Mouse (Mus musculus) liver, embryonic 16.5 days (tissue): ENCODE data around the gene Bglap. TPM values are rescaled to one million over a fixed set of nuclear protein-coding genes. Genes with fewer than 3 reads are reported as not detected.

Experiments used
- ATAC-seq: fragments of 200-750 bp; cut with Nextera tagmentation; 2 replicates; pipeline ENCODE4 v1.8.0; 2017; ENCODE audit warnings: low read depth, mild to moderate bottlenecking, moderate number of reproducible peaks, moderate library complexity
- H3K27ac ChIP-seq: fragments of 300-500 bp; sonication (generic); 2 replicates; pipeline ENCODE4 v1.5.1; 2014; ENCODE audit warnings: mild to moderate bottlenecking, low read length
- H3K27me3 ChIP-seq: fragments of 300-500 bp; sonication (generic); 2 replicates; pipeline ENCODE4 v1.6.1; 2014; ENCODE audit warnings: low read depth, low read length, mixed read lengths; ENCODE audit not compliant: control insufficient read depth, insufficient read depth
- H3K36me3 ChIP-seq: fragments of 300-500 bp; sonication (generic); 2 replicates; pipeline ENCODE4 v1.6.1; 2014; ENCODE audit warnings: mild to moderate bottlenecking; ENCODE audit not compliant: control insufficient read depth, insufficient read depth
- H3K4me1 ChIP-seq: fragments of 300-500 bp; sonication (generic); 2 replicates; pipeline ENCODE4 v1.6.1; 2014; ENCODE audit warnings: low read depth, low read length, mixed read lengths; ENCODE audit not compliant: control insufficient read depth
- H3K4me2 ChIP-seq: fragments of 300-500 bp; sonication (generic); 2 replicates; pipeline ENCODE4 v1.6.1; 2014; ENCODE audit warnings: low read depth, low read length, mixed read lengths
- H3K4me3 ChIP-seq: fragments of 300-500 bp; sonication (generic); 2 replicates; pipeline ENCODE4 v1.5.1; 2014; ENCODE audit warnings: low read depth, mild to moderate bottlenecking, low read length
- H3K9ac ChIP-seq: fragments of 300-500 bp; sonication (generic); 2 replicates; pipeline ENCODE4 v1.6.1; 2014; ENCODE audit warnings: low read depth, low read length
- H3K9me3 ChIP-seq: fragments of 300-500 bp; sonication (generic); replicated peaks from 2 replicates; pipeline ENCODE4 v1.6.1; 2016; ENCODE audit warnings: low read length; ENCODE audit not compliant: control insufficient read depth
- WGBS: fragments of 180-500 bp; shearing (Covaris S2); extraction: QIAGEN DNeasy Blood & Tissue Kit; methylation state at CpG from one replicate; pipeline ENCODE4 v1.1.7; 2014; ENCODE audit not compliant: insufficient replicate concordance; 5-methylcytosine and 5-hydroxymethylcytosine counted together
- polyA plus RNA-seq: library from polyadenylated mRNA; unstranded; fragments of >200 nt; fragmentation: Nextera tagmentation; extraction: Ambion mirVana; gene quantifications from 2 replicates; pipeline ENCODE4 v1.2.1, GENCODE M21; 2015

Gene Bglap
- polyA plus RNA-seq, 1 experiment from 2014 or later: not detected

GRCm38 (mm10) chr3:88337367-88338020 lies 46.8 kb downstream of the Bglap start:
- peak; percentile 43 for ATAC-seq
- H3K36me3 ChIP-seq: peaks cover 4% of the 10 kb centered on the region
- H3K4me3 ChIP-seq: peak overlapping the region; percentile 87
- no peaks in the 10 kb centered on the region for H3K9me3 ChIP-seq
- 20% methylated on average over 11 of the region's 11 CpGs for WGBS
- peak overlapping the region; percentile 86 for H3K4me2 ChIP-seq
- no peaks in the 10 kb centered on the region for H3K27me3 ChIP-seq
- H3K27ac ChIP-seq: peak overlapping the region; percentile 89
- H3K4me1 ChIP-seq: peaks cover 45% of the 10 kb centered on the region
- peak overlapping the region; percentile 93 for H3K9ac ChIP-seq

- Histone ChIP-seq H3K4me3 (peak within 1 kb of the TSS; percentile 87), H3K4me2 (peak within 1 kb of the TSS; percentile 86), H3K9me3 (no peaks in the 10 kb centered on the region), H3K27ac (peak within 1 kb of the TSS; percentile 89), H3K4me1 (peaks cover 45% of the 10 kb centered on the region), H3K9ac (peak within 1 kb of the TSS; percentile 93), H3K27me3 (no peaks in the 10 kb centered on the region), H3K36me3 (no peaks in the 10 kb centered on the region)
- WGBS: under 1% methylated on average over 52 of the region's 66 CpGs
- peak; percentile 88 for ATAC-seq
Measured at GRCm38 (mm10) chr3:88336058-88337013, 47.9 kb downstream of the Bglap start, which contains the start of the genes Tmem79 and Smg5. Tmem79 (minus strand) TSS chr3:88336148. Smg5 (plus strand) TSS chr3:88336260.

- Histone ChIP-seq H3K4me1 (peaks cover 41% of the 10 kb centered on the region), H3K9me3 (no peaks in the 10 kb centered on the region), H3K9ac (peak overlapping the region; percentile 93), H3K36me3 (no peaks in the 10 kb centered on the region), H3K4me2 (peak overlapping the region; percentile 86), H3K27me3 (no peaks in the 10 kb centered on the region), H3K4me3 (peak overlapping the region; percentile 87), H3K27ac (peak overlapping the region; percentile 89)
- under 1% methylated on average over 27 of the region's 27 CpGs for WGBS
- peak; percentile 23; the same call in 1 of the 2 replicates for ATAC-seq
Measured at GRCm38 (mm10) chr3:88335436-88336053, 48.7 kb downstream of the Bglap start.

- H3K27me3 ChIP-seq: no peaks in the 10 kb centered on the region
- no peaks in the 10 kb centered on the region for H3K9me3 ChIP-seq
- 27% methylated on average over 3 of the region's 3 CpGs for WGBS
- peak overlapping the region; percentile 89 for H3K27ac ChIP-seq
- H3K4me2 ChIP-seq: peak overlapping the region; percentile 86
- H3K4me1 ChIP-seq: peaks cover 40% of the 10 kb centered on the region
- no peaks in the 10 kb centered on the region for H3K36me3 ChIP-seq
- peak overlapping the region; percentile 93 for H3K9ac ChIP-seq
- H3K4me3 ChIP-seq: peak overlapping the region; percentile 87
- ATAC-seq: no peak
Measured at GRCm38 (mm10) chr3:88334902-88335435, 49.3 kb downstream of the Bglap start.

GRCm38 (mm10) chr3:88334029-88334658 lies 50.1 kb downstream of the Bglap start:
- H3K4me2 ChIP-seq: peak overlapping the region; percentile 86
- 54% methylated on average over 12 of the region's 12 CpGs for WGBS
- peaks cover 38% of the 10 kb centered on the region for H3K4me1 ChIP-seq
- no peaks in the 10 kb centered on the region for H3K9me3 ChIP-seq
- H3K27me3 ChIP-seq: no peaks in the 10 kb centered on the region
- peak overlapping the region; percentile 89 for H3K27ac ChIP-seq
- H3K9ac ChIP-seq: peak overlapping the region; percentile 93; the same call in 1 of the 2 replicates
- peak overlapping the region; percentile 87 for H3K4me3 ChIP-seq
- ATAC-seq: no peak
- H3K36me3 ChIP-seq: no peaks in the 10 kb centered on the region

Other genes with a start within 250 kb of the Bglap start
- 5.2 and 7.9 TPM in 2 replicates for gene Mef2d, start 242.1 kb downstream of the Bglap start, polyA plus RNA-seq
- 4.8 and 6.3 TPM in 2 replicates for gene Rhbg, start 129.8 kb downstream of the Bglap start, polyA plus RNA-seq
- 0.35 TPM in 1 of 2 replicates, not detected in the other for gene Gm38392, start 97.3 kb downstream of the Bglap start, polyA plus RNA-seq
- gene Tsacc, start 87.5 kb downstream of the Bglap start, polyA plus RNA-seq: 4.1 and 4.7 TPM in 2 replicates
- 213 and 227 TPM in 2 replicates for gene Cct3, start 87.3 kb downstream of the Bglap start, polyA plus RNA-seq
- 97.1 and 97.9 TPM in 2 replicates for gene Glmp, start 59.4 kb downstream of the Bglap start, polyA plus RNA-seq
- 1.0 and 1.4 TPM in 2 replicates for gene Tmem79, start 48.3 kb downstream of the Bglap start, polyA plus RNA-seq
- 27.7 and 30.8 TPM in 2 replicates for gene Smg5, start 48.2 kb downstream of the Bglap start, polyA plus RNA-seq
- 5.9 and 7.0 TPM in 2 replicates for gene Paqr6, start 19.9 kb downstream of the Bglap start, polyA plus RNA-seq
- gene Bglap3, start 11.7 kb downstream of the Bglap start, polyA plus RNA-seq: 0.15 and 0.69 TPM in 2 replicates
- gene Bglap2, start 5.8 kb downstream of the Bglap start, polyA plus RNA-seq: not detected in 2 replicates
- 69.7 and 76.8 TPM in 2 replicates for gene Pmf1, start 25.9 kb upstream of the Bglap start, polyA plus RNA-seq
- 10.0 and 11.8 TPM in 2 replicates for gene Slc25a44, start 40.7 kb upstream of the Bglap start, polyA plus RNA-seq
- gene Sema4a, start 76.7 kb upstream of the Bglap start, polyA plus RNA-seq: 27.0 and 29.1 TPM in 2 replicates
- 123 and 131 TPM in 2 replicates for gene Lmna, start 125.5 kb upstream of the Bglap start, polyA plus RNA-seq
- 0.44 and 0.53 TPM in 2 replicates for gene Mex3a, start 147.9 kb upstream of the Bglap start, polyA plus RNA-seq
- 0.32 and 1.1 TPM in 2 replicates for gene Rab25, start 163.8 kb upstream of the Bglap start, polyA plus RNA-seq
- gene Lamtor2, start 168.6 kb upstream of the Bglap start, polyA plus RNA-seq: 98.6 and 107 TPM in 2 replicates
- 14.8 and 16.4 TPM in 2 replicates for gene Ubqln4, start 169.3 kb upstream of the Bglap start, polyA plus RNA-seq
- 171 and 190 TPM in 2 replicates for gene Ssr2, start 191.4 kb upstream of the Bglap start, polyA plus RNA-seq
- 16.4 and 20.0 TPM in 2 replicates for gene Arhgef2, start 221.5 kb upstream of the Bglap start, polyA plus RNA-seq